Mouse (Mus musculus) hindbrain, embryonic 11.5 days (tissue): ENCODE data around the gene Speg. TPM values are rescaled to one million over a fixed set of nuclear protein-coding genes. Genes with fewer than 3 reads are reported as not detected.

Experiments used
- ATAC-seq: fragments of 200-750 bp; cut with Nextera tagmentation; 2 replicates; pipeline ENCODE4 v1.8.0; 2017; ENCODE audit warnings: mild to moderate bottlenecking, moderate TSS enrichment, moderate library complexity; ENCODE audit not compliant: low FRiP score
- DNase-seq: peaks from one replicate; pipeline ENCODE4 v3.0.0-alpha.2; 2015; ENCODE audit warnings: low spot score
- H3K27ac ChIP-seq: fragments of 300-500 bp; sonication (generic); 2 replicates; pipeline ENCODE4 v1.5.1; 2014; ENCODE audit warnings: mild to moderate bottlenecking, low read depth, low read length
- H3K27me3 ChIP-seq: fragments of 300-500 bp; sonication (generic); 2 replicates; pipeline ENCODE4 v1.6.1; 2014; ENCODE audit warnings: mild to moderate bottlenecking, low read length, moderate library complexity, mixed read lengths; ENCODE audit not compliant: control insufficient read depth, insufficient read depth
- H3K36me3 ChIP-seq: fragments of 300-500 bp; sonication (generic); 2 replicates; pipeline ENCODE4 v1.6.1; 2014; ENCODE audit warnings: mild to moderate bottlenecking, low read length, moderate library complexity, mixed read lengths; ENCODE audit not compliant: control insufficient read depth, insufficient read depth
- H3K4me1 ChIP-seq: fragments of 300-500 bp; sonication (generic); replicated peaks from 2 replicates; pipeline ENCODE4 v1.6.1; 2014; ENCODE audit warnings: low read length, mixed read lengths; ENCODE audit not compliant: control insufficient read depth, insufficient read depth
- H3K4me2 ChIP-seq: fragments of 300-500 bp; sonication (generic); replicated peaks from 2 replicates; pipeline ENCODE4 v1.6.1; 2014; ENCODE audit warnings: mild to moderate bottlenecking, low read depth, low read length
- H3K4me3 ChIP-seq: fragments of 300-500 bp; sonication (generic); 2 replicates; pipeline ENCODE4 v1.5.1; 2014; ENCODE audit warnings: low read depth, low read length
- H3K9ac ChIP-seq: fragments of 300-500 bp; sonication (generic); 2 replicates; pipeline ENCODE4 v1.6.1; 2014; ENCODE audit warnings: low read depth, low read length
- H3K9me3 ChIP-seq: fragments of 300-500 bp; sonication (generic); 2 replicates; pipeline ENCODE4 v1.6.1; 2016; ENCODE audit warnings: low read length; ENCODE audit not compliant: control insufficient read depth
- WGBS: fragments of 180-500 bp; shearing (Covaris S2); extraction: QIAGEN DNeasy Blood & Tissue Kit; methylation state at CpG from one replicate; pipeline ENCODE4 v1.1.7; 2014; 5-methylcytosine and 5-hydroxymethylcytosine counted together
- polyA plus RNA-seq: library from polyadenylated mRNA; unstranded; fragments of >200 nt; fragmentation: Nextera tagmentation; extraction: Ambion mirVana; gene quantifications from 2 replicates; pipeline ENCODE4 v1.2.1, GENCODE M21; 2014

Gene Speg
- polyA plus RNA-seq, 1 experiment from 2014 or later, result 11.1 TPM

- Histone ChIP-seq H3K4me1 (peaks cover 13% of the 10 kb centered on the region), H3K27me3 (no peaks in the 10 kb centered on the region; the same call in 1 of the 2 replicates), H3K9me3 (no peaks in the 10 kb centered on the region), H3K4me3 (no peak overlapping the region), H3K27ac (no peak overlapping the region), H3K9ac (no peak overlapping the region), H3K4me2 (no peak overlapping the region), H3K36me3 (no peaks in the 10 kb centered on the region)
- DNase-seq (peak; percentile 86), ATAC-seq (no peak)
- WGBS, result under 1% methylated on average over 8 of the region's 8 CpGs
Observed at GRCm38 (mm10) chr1:75342874-75343416, 32.2 kb upstream of the Speg start.

- WGBS, result 2% methylated on average over 15 of the region's 15 CpGs
- no peaks in the 10 kb centered on the region for H3K36me3 ChIP-seq
- DNase-seq (peak; percentile 61), ATAC-seq (peak; percentile 58; the same call in 1 of the 2 replicates)
- no peaks in the 10 kb centered on the region; the same call in 1 of the 2 replicates for H3K27me3 ChIP-seq
- H3K9me3 ChIP-seq, result no peaks in the 10 kb centered on the region
- no peak overlapping the region for H3K9ac ChIP-seq
- peak overlapping the region; percentile 8; the same call in 1 of the 2 replicates for H3K4me2 ChIP-seq
- H3K4me1 ChIP-seq, result peaks cover 11% of the 10 kb centered on the region
- no peak overlapping the region for H3K4me3 ChIP-seq
- H3K27ac ChIP-seq, result peak overlapping the region; percentile 49
Observed at GRCm38 (mm10) chr1:75344291-75345035, 30.6 kb upstream of the Speg start.

- Histone ChIP-seq H3K4me3 (no peak overlapping the region), H3K9ac (no peak overlapping the region), H3K4me1 (peaks cover 11% of the 10 kb centered on the region), H3K36me3 (no peaks in the 10 kb centered on the region), H3K27ac (no peak overlapping the region), H3K4me2 (peak overlapping the region; percentile 8; the same call in 1 of the 2 replicates), H3K9me3 (no peaks in the 10 kb centered on the region), H3K27me3 (no peaks in the 10 kb centered on the region; the same call in 1 of the 2 replicates)
- 32% methylated on average over 20 of the region's 20 CpGs for WGBS
- DNase-seq, result peak; percentile 15
- ATAC-seq, result no peak
Observed at GRCm38 (mm10) chr1:75345036-75345935, 29.8 kb upstream of the Speg start.

GRCm38 (mm10) chr1:75347279-75347678, 27.8 kb upstream of the Speg start:
- no peak overlapping the region for H3K9ac ChIP-seq
- H3K36me3 ChIP-seq, result no peaks in the 10 kb centered on the region
- H3K9me3 ChIP-seq, result no peaks in the 10 kb centered on the region
- no peak overlapping the region for H3K4me3 ChIP-seq
- H3K4me1 ChIP-seq, result peaks cover 11% of the 10 kb centered on the region
- H3K27me3 ChIP-seq, result no peaks in the 10 kb centered on the region; the same call in 1 of the 2 replicates
- 83% methylated on average over 5 of the region's 5 CpGs for WGBS
- DNase-seq (no peak), ATAC-seq (no peak)
- H3K4me2 ChIP-seq, result no peak overlapping the region
- no peak overlapping the region for H3K27ac ChIP-seq

- no peaks in the 10 kb centered on the region for H3K36me3 ChIP-seq
- H3K4me2 ChIP-seq, result no peak overlapping the region
- no peaks in the 10 kb centered on the region for H3K27me3 ChIP-seq
- H3K4me1 ChIP-seq, result peaks cover 7% of the 10 kb centered on the region
- DNase-seq (no peak), ATAC-seq (no peak)
- no peak overlapping the region for H3K9ac ChIP-seq
- no peaks in the 10 kb centered on the region for H3K9me3 ChIP-seq
- H3K4me3 ChIP-seq, result no peak overlapping the region
- no peak overlapping the region for H3K27ac ChIP-seq
- WGBS, result 51% methylated on average over 5 of the region's 5 CpGs
Observed at GRCm38 (mm10) chr1:75349275-75349674, 25.8 kb upstream of the Speg start.

GRCm38 (mm10) chr1:75357261-75357660, 17.8 kb upstream of the Speg start:
- 82% methylated on average over 7 of the region's 7 CpGs for WGBS
- DNase-seq, result no peak
- 0 out of 2 replicates have a peak, but pooled peaks cover 6% of the 10 kb centered on the region for H3K4me1 ChIP-seq
- H3K4me2 ChIP-seq, result no peak overlapping the region
- H3K27ac ChIP-seq, result no peak overlapping the region
- no peaks in the 10 kb centered on the region for H3K36me3 ChIP-seq
- no peaks in the 10 kb centered on the region for H3K9me3 ChIP-seq
- ATAC-seq, result no peak
- peaks cover 26% of the 10 kb centered on the region for H3K27me3 ChIP-seq
- no peak overlapping the region for H3K4me3 ChIP-seq
- no peak overlapping the region for H3K9ac ChIP-seq

GRCm38 (mm10) chr1:75358009-75358408, 17.1 kb upstream of the Speg start:
- no peak for DNase-seq
- WGBS, result 87% methylated on average over 4 of the region's 4 CpGs
- Histone ChIP-seq H3K36me3 (no peaks in the 10 kb centered on the region), H3K27ac (no peak overlapping the region), H3K4me1 (0 out of 2 replicates have a peak, but pooled peaks cover 6% of the 10 kb centered on the region), H3K9ac (no peak overlapping the region), H3K27me3 (peaks cover 26% of the 10 kb centered on the region), H3K9me3 (no peaks in the 10 kb centered on the region), H3K4me3 (no peak overlapping the region), H3K4me2 (no peak overlapping the region)
- no peak for ATAC-seq

- ATAC-seq, result no peak
- H3K9ac ChIP-seq, result no peak overlapping the region
- no peak overlapping the region for H3K4me2 ChIP-seq
- H3K9me3 ChIP-seq, result no peaks in the 10 kb centered on the region
- no peak for DNase-seq
- H3K27me3 ChIP-seq, result peaks cover 26% of the 10 kb centered on the region
- no peak overlapping the region for H3K4me3 ChIP-seq
- no peak overlapping the region for H3K27ac ChIP-seq
- 0 out of 2 replicates have a peak, but pooled peaks cover 6% of the 10 kb centered on the region for H3K4me1 ChIP-seq
- 73% methylated on average over 13 of the region's 13 CpGs for WGBS
- H3K36me3 ChIP-seq, result no peaks in the 10 kb centered on the region
Observed at GRCm38 (mm10) chr1:75359346-75359745, 15.8 kb upstream of the Speg start.
